Mouse (Mus musculus) naive thymus-derived CD4-positive, alpha-beta T cell, adult 5 months (primary cell): ENCODE measurements around the gene Pex5l. TPM values are rescaled to one million over a fixed set of nuclear protein-coding genes. Genes with fewer than 3 reads are reported as not detected.

Source experiments
- polyA plus RNA-seq: library from polyadenylated mRNA; unstranded; fragments of 100-300 nt; shearing (Covaris generic); gene quantifications from one replicate; pipeline ENCODE4 v1.2.1, GENCODE M21; 2017

Gene Pex5l
- polyA plus RNA-seq = not detected

GRCm38 (mm10) chr3:33142901-33143461, at the start of gene Pex5l:
Pex5l (minus strand) TSS chr3:33143247.

